Mouse (Mus musculus): ENCODE data around the gene Trim39. TPM values are rescaled to one million over a fixed set of nuclear protein-coding genes. Genes with fewer than 3 reads are reported as not detected.
A peak's percentile ranks its signal among the peaks of the same experiment; 100 is the strongest.

The Trim39 gene
- polyA plus RNA-seq, 1 experiment from 2014 or later, result 28.3 TPM

- Histone ChIP-seq H3K4me3 (peak overlapping the region; percentile 88), H3K4me1 (replicated peaks) (peaks cover 39% of the 10 kb centered on the region), H3K27me3 (no peaks in the 10 kb centered on the region), H3K9ac (peak overlapping the region; percentile 90), H3K9me3 (no peaks in the 10 kb centered on the region), H3K36me3 (peaks cover 40% of the 10 kb centered on the region), H3K27ac (peak overlapping the region; percentile 98), H3K4me2 (peak overlapping the region; percentile 95)
- WGBS, result 0% methylated on average over 75 of the region's 84 CpGs
- ATAC-seq (ENCODE audit: low FRiP score), result peak; percentile 92
These were observed 976 bp downstream of the Trim39 start for GRCm38 (mm10) chr17:36270956-36271585.

- no peak for ATAC-seq (ENCODE audit: low FRiP score)
- no peak overlapping the region for H3K27ac ChIP-seq
- H3K9ac ChIP-seq, result no peak overlapping the region
- H3K27me3 ChIP-seq, result no peaks in the 10 kb centered on the region
- H3K4me1 ChIP-seq (replicated peaks), result peaks cover 12% of the 10 kb centered on the region
- no peak overlapping the region for H3K4me3 ChIP-seq
- 81% methylated on average over 5 of the region's 5 CpGs for WGBS
- H3K36me3 ChIP-seq, result peaks cover 74% of the 10 kb centered on the region
- no peaks in the 10 kb centered on the region for H3K9me3 ChIP-seq
- no peak overlapping the region for H3K4me2 ChIP-seq
These were observed 6.2 kb downstream of the Trim39 start for GRCm38 (mm10) chr17:36265834-36266233.

GRCm38 (mm10) chr17:36264273-36264925, 7.6 kb downstream of the Trim39 start:
- Histone ChIP-seq H3K4me1 (replicated peaks) (no peaks in the 10 kb centered on the region), H3K9me3 (no peaks in the 10 kb centered on the region), H3K4me2 (no peak overlapping the region), H3K27ac (no peak overlapping the region), H3K36me3 (peaks cover 88% of the 10 kb centered on the region), H3K27me3 (no peaks in the 10 kb centered on the region), H3K4me3 (no peak overlapping the region), H3K9ac (no peak overlapping the region)
- 97% methylated on average over 3 of the region's 3 CpGs for WGBS
- ATAC-seq (ENCODE audit: low FRiP score), result no peak

GRCm38 (mm10) chr17:36261511-36262166, 10.4 kb downstream of the Trim39 start:
- no peaks in the 10 kb centered on the region for H3K9me3 ChIP-seq
- H3K27ac ChIP-seq, result no peak overlapping the region
- peaks cover 7% of the 10 kb centered on the region for H3K4me1 ChIP-seq (replicated peaks)
- 91% methylated on average over 9 of the region's 9 CpGs for WGBS
- H3K4me3 ChIP-seq, result no peak overlapping the region
- no peak for ATAC-seq (ENCODE audit: low FRiP score)
- no peak overlapping the region for H3K9ac ChIP-seq
- H3K36me3 ChIP-seq, result peaks cover 74% of the 10 kb centered on the region
- H3K4me2 ChIP-seq, result no peak overlapping the region
- no peaks in the 10 kb centered on the region for H3K27me3 ChIP-seq

GRCm38 (mm10) chr17:36257969-36258368, 14.1 kb downstream of the Trim39 start, which contains the start of gene Rpp21:
Gene Rpp21 (minus strand): TSS chr17:36258069.
- no peaks in the 10 kb centered on the region for H3K9me3 ChIP-seq
- WGBS, result 51% methylated on average over 6 of the region's 6 CpGs
- peaks cover 5% of the 10 kb centered on the region; the same call in 1 of the 2 replicates for H3K27me3 ChIP-seq
- peak within 1 kb of the TSS; percentile 59 for H3K4me2 ChIP-seq
- H3K27ac ChIP-seq, result peak within 1 kb of the TSS; percentile 94
- peak; percentile 29 for ATAC-seq (ENCODE audit: low FRiP score)
- H3K36me3 ChIP-seq, result peaks cover 50% of the 10 kb centered on the region
- H3K4me3 ChIP-seq, result peak within 1 kb of the TSS; percentile 75
- peaks cover 10% of the 10 kb centered on the region for H3K4me1 ChIP-seq (replicated peaks)
- H3K9ac ChIP-seq, result peak within 1 kb of the TSS; percentile 84

- ATAC-seq (ENCODE audit: low FRiP score), result peak; percentile 98
- WGBS, result under 1% methylated on average over 36 of the region's 37 CpGs
These were observed 14.7 kb downstream of the Trim39 start for GRCm38 (mm10) chr17:36257241-36257947.

GRCm38 (mm10) chr17:36253087-36253600, 18.9 kb downstream of the Trim39 start:
- Histone ChIP-seq H3K4me3 (no peak overlapping the region), H3K27ac (no peak overlapping the region), H3K4me1 (replicated peaks) (peaks cover 15% of the 10 kb centered on the region), H3K9me3 (no peaks in the 10 kb centered on the region), H3K36me3 (peaks cover 10% of the 10 kb centered on the region; the same call in 1 of the 2 replicates), H3K27me3 (peaks cover 39% of the 10 kb centered on the region), H3K4me2 (no peak overlapping the region), H3K9ac (no peak overlapping the region)
- ATAC-seq (ENCODE audit: low FRiP score), result no peak
- 69% methylated on average over 6 of the region's 6 CpGs for WGBS

More at GRCm38 (mm10) chr17:36257241-36257947, 14.7 kb downstream of the Trim39 start:
- H3K4me1 ChIP-seq (replicated peaks), result peaks cover 10% of the 10 kb centered on the region
- H3K4me2 ChIP-seq, result peak overlapping the region; percentile 59
- H3K27ac ChIP-seq, result peak overlapping the region; percentile 94
- peak overlapping the region; percentile 75 for H3K4me3 ChIP-seq
- H3K9me3 ChIP-seq, result no peaks in the 10 kb centered on the region
- peaks cover 44% of the 10 kb centered on the region for H3K36me3 ChIP-seq
- H3K9ac ChIP-seq, result peak overlapping the region; percentile 84
- H3K27me3 ChIP-seq, result peaks cover 10% of the 10 kb centered on the region; the same call in 1 of the 2 replicates

- 0 out of 2 replicates have a peak, but pooled peaks have one; percentile 23 for ATAC-seq (ENCODE audit: low FRiP score)
- H3K9ac ChIP-seq, result peak overlapping the region; percentile 63
These were observed 19.7 kb downstream of the Trim39 start for GRCm38 (mm10) chr17:36252250-36252876.

GRCm38 (mm10) chr17:36248886-36249285, 23.2 kb downstream of the Trim39 start:
- no peak overlapping the region for H3K4me2 ChIP-seq
- no peak for ATAC-seq (ENCODE audit: low FRiP score)
- no peak overlapping the region for H3K27ac ChIP-seq
- H3K9ac ChIP-seq, result no peak overlapping the region
- H3K9me3 ChIP-seq, result no peaks in the 10 kb centered on the region
- H3K27me3 ChIP-seq, result peaks cover 48% of the 10 kb centered on the region
- WGBS, result 22% methylated on average over 33 of the region's 33 CpGs
- H3K4me1 ChIP-seq (replicated peaks), result peaks cover 5% of the 10 kb centered on the region; the same call in 1 of the 2 replicates
- H3K36me3 ChIP-seq, result no peaks in the 10 kb centered on the region
- no peak overlapping the region for H3K4me3 ChIP-seq

More at GRCm38 (mm10) chr17:36252250-36252876, 19.7 kb downstream of the Trim39 start:
- Histone ChIP-seq H3K9me3 (no peaks in the 10 kb centered on the region), H3K4me1 (replicated peaks) (peaks cover 15% of the 10 kb centered on the region), H3K36me3 (peaks cover 10% of the 10 kb centered on the region; the same call in 1 of the 2 replicates), H3K27ac (no peak overlapping the region), H3K4me2 (peak overlapping the region; percentile 48), H3K4me3 (peak overlapping the region; percentile 24), H3K27me3 (peaks cover 47% of the 10 kb centered on the region)
- WGBS, result 11% methylated on average over 25 of the region's 25 CpGs

GRCm38 (mm10) chr17:36245741-36246140, 26.3 kb downstream of the Trim39 start:
- Histone ChIP-seq H3K27me3 (peaks cover 36% of the 10 kb centered on the region), H3K4me1 (replicated peaks) (no peaks in the 10 kb centered on the region), H3K36me3 (no peaks in the 10 kb centered on the region), H3K4me3 (no peak overlapping the region), H3K9ac (no peak overlapping the region), H3K4me2 (no peak overlapping the region), H3K9me3 (no peaks in the 10 kb centered on the region), H3K27ac (no peak overlapping the region)
- 90% methylated on average over 2 of the region's 2 CpGs for WGBS
- ATAC-seq (ENCODE audit: low FRiP score), result no peak

- no peaks in the 10 kb centered on the region for H3K4me1 ChIP-seq (replicated peaks)
- H3K9ac ChIP-seq, result no peak overlapping the region
- no peaks in the 10 kb centered on the region for H3K9me3 ChIP-seq
- peaks cover 31% of the 10 kb centered on the region for H3K27me3 ChIP-seq
- WGBS, result 25% methylated on average over 5 of the region's 5 CpGs
- no peaks in the 10 kb centered on the region for H3K36me3 ChIP-seq
- no peak overlapping the region for H3K4me3 ChIP-seq
- ATAC-seq (ENCODE audit: low FRiP score), result no peak
- no peak overlapping the region for H3K27ac ChIP-seq
- no peak overlapping the region for H3K4me2 ChIP-seq
These were observed 28.0 kb downstream of the Trim39 start for GRCm38 (mm10) chr17:36244031-36244430.

All from hindbrain, embryonic 13.5 days (tissue).